Mouse (Mus musculus) neural tube, embryonic 15.5 days (tissue): ENCODE data around the gene Gm10447. TPM values are rescaled to one million over a fixed set of nuclear protein-coding genes. Genes with fewer than 3 reads are reported as not detected.

Experiments used
- ATAC-seq: fragments of 200-750 bp; cut with Nextera tagmentation; 2 replicates; pipeline ENCODE4 v1.8.0; 2017; ENCODE audit warnings: mild to moderate bottlenecking, moderate TSS enrichment, moderate library complexity; ENCODE audit not compliant: low FRiP score
- H3K27ac ChIP-seq: fragments of 300-500 bp; sonication (generic); replicated peaks from 2 replicates; pipeline ENCODE4 v1.5.1; 2015; ENCODE audit warnings: mild to moderate bottlenecking, inconsistent platforms
- H3K27me3 ChIP-seq: fragments of 300-500 bp; sonication (generic); replicated peaks from 2 replicates; pipeline ENCODE4 v1.6.1; 2015; ENCODE audit warnings: inconsistent platforms
- H3K36me3 ChIP-seq: fragments of 300-500 bp; sonication (generic); 2 replicates; pipeline ENCODE4 v1.6.1; 2015; ENCODE audit warnings: inconsistent platforms
- H3K4me1 ChIP-seq: fragments of 300-500 bp; sonication (generic); 2 replicates; pipeline ENCODE4 v1.6.1; 2015; ENCODE audit warnings: inconsistent platforms
- H3K4me2 ChIP-seq: fragments of 300-500 bp; sonication (generic); 2 replicates; pipeline ENCODE4 v1.6.1; 2015; ENCODE audit warnings: inconsistent platforms, mild to moderate bottlenecking, moderate library complexity
- H3K4me3 ChIP-seq: fragments of 300-500 bp; sonication (generic); replicated peaks from 2 replicates; pipeline ENCODE4 v1.5.1; 2015; ENCODE audit warnings: mild to moderate bottlenecking, inconsistent platforms
- H3K9ac ChIP-seq: fragments of 300-500 bp; sonication (generic); replicated peaks from 2 replicates; pipeline ENCODE4 v1.6.1; 2015; ENCODE audit warnings: mild to moderate bottlenecking, inconsistent platforms
- H3K9me3 ChIP-seq: fragments of 300-500 bp; sonication (generic); replicated peaks from 2 replicates; pipeline ENCODE4 v1.6.1; 2016; ENCODE audit warnings: inconsistent platforms
- WGBS: fragments of 180-500 bp; shearing (Covaris S2); methylation state at CpG from one replicate; pipeline ENCODE4 v1.1.7; 2015; ENCODE audit warnings: mixed read lengths; 5-methylcytosine and 5-hydroxymethylcytosine counted together
- microRNA-seq: library from miRNA; unstranded; fragments of <30 nt; microRNA quantifications from one replicate; pipeline ENCODE4, GENCODE M21; 2017
- polyA plus RNA-seq: library from polyadenylated mRNA; unstranded; fragments of >200 nt; fragmentation: Nextera tagmentation; extraction: Ambion mirVana; gene quantifications from 2 replicates; pipeline ENCODE4 v1.2.1, GENCODE M21; 2015

The Gm10447 gene
- polyA plus RNA-seq, 1 experiment from 2014 or later = not detected

GRCm38 (mm10) chr11:53418048-53418447, 38.9 kb downstream of the Gm10447 start:
- Histone ChIP-seq H3K4me2 (no peak overlapping the region), H3K27ac (no peak overlapping the region), H3K9ac (no peak overlapping the region), H3K4me3 (no peak overlapping the region), H3K9me3 (no peaks in the 10 kb centered on the region), H3K27me3 (no peaks in the 10 kb centered on the region), H3K36me3 (peaks cover 71% of the 10 kb centered on the region), H3K4me1 (no peaks in the 10 kb centered on the region)
- no peak for ATAC-seq

DNA sequence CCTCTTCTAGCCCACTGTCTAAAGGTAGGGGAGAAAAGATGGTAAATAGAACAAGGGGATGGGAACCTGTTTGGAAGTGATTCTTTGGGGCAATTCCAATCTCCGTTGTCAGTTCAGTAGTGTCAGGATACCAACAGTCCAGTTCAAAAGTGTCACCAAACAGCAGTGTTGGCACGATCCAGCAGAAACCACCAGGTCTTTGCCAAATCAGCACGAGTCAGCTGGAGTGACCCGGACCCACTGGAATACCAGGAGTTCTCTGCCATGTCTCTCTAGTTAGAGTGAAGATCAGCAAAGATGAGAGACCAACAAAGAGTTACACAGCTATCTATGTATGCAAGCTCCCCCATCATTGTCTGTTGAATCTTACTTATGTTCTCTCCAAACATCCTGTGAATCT, 43.0 kb downstream of the Gm10447 start:
- Histone ChIP-seq H3K9ac (no peak overlapping the region), H3K4me3 (no peak overlapping the region), H3K27ac (no peak overlapping the region), H3K4me1 (no peaks in the 10 kb centered on the region), H3K27me3 (no peaks in the 10 kb centered on the region), H3K36me3 (peaks cover 84% of the 10 kb centered on the region), H3K4me2 (no peak overlapping the region), H3K9me3 (no peaks in the 10 kb centered on the region)
- 95% methylated on average over 4 of the region's 4 CpGs for WGBS
- ATAC-seq = no peak

GRCm38 (mm10) chr11:53411738-53412137, 45.2 kb downstream of the Gm10447 start:
- H3K36me3 ChIP-seq = peaks cover 82% of the 10 kb centered on the region
- no peak for ATAC-seq

More at GRCm38 (mm10) chr11:53411738-53412137, 45.2 kb downstream of the Gm10447 start:
- Histone ChIP-seq H3K4me3 (no peak overlapping the region), H3K4me1 (no peaks in the 10 kb centered on the region), H3K9ac (no peak overlapping the region), H3K4me2 (no peak overlapping the region), H3K27me3 (no peaks in the 10 kb centered on the region), H3K9me3 (no peaks in the 10 kb centered on the region), H3K27ac (no peak overlapping the region)

Small RNA genes within 50 kb of the gene (microRNA-seq; reads per million reads assigned to microRNA genes)
- not detected for gene Mir6920

Other genes starting within 250 kb of the Gm10447 start
- 43.5 and 54.6 TPM in 2 replicates for gene Hspa4, start 156.7 kb downstream of the Gm10447 start, polyA plus RNA-seq
- gene Zcchc10, start 132.4 kb downstream of the Gm10447 start, polyA plus RNA-seq = 15.3 and 15.7 TPM in 2 replicates
- 35.5 and 40.1 TPM in 2 replicates for gene Aff4, start 106.3 kb downstream of the Gm10447 start, polyA plus RNA-seq
- gene Leap2, start 33.9 kb downstream of the Gm10447 start, polyA plus RNA-seq = 0.51 TPM in 1 of 2 replicates, not detected in the other
- 796 and 911 TPM in 2 replicates for gene Uqcrq, start 26.3 kb downstream of the Gm10447 start, polyA plus RNA-seq
- 2.4 and 2.9 TPM in 2 replicates for gene Gdf9, start 26.1 kb downstream of the Gm10447 start, polyA plus RNA-seq
- 3.4 and 4.1 TPM in 2 replicates for gene Shroom1, start 95 bp upstream of the Gm10447 start, polyA plus RNA-seq
- gene Gm9837, start 13.4 kb upstream of the Gm10447 start, polyA plus RNA-seq = not detected in 2 replicates
- 0.27 TPM in 1 of 2 replicates, not detected in the other for gene Gm9945, start 23.1 kb upstream of the Gm10447 start, polyA plus RNA-seq
- 1.4 and 1.6 TPM in 2 replicates for gene Sowaha, start 23.2 kb upstream of the Gm10447 start, polyA plus RNA-seq
- gene Sept8, start 62.1 kb upstream of the Gm10447 start, polyA plus RNA-seq = 23.3 and 26.2 TPM in 2 replicates
- 275 and 338 TPM in 2 replicates for gene Kif3a, start 110.3 kb upstream of the Gm10447 start, polyA plus RNA-seq
- 5.0 and 5.4 TPM in 2 replicates for gene Il4, start 161.6 kb upstream of the Gm10447 start, polyA plus RNA-seq
- gene Il13, start 177.6 kb upstream of the Gm10447 start, polyA plus RNA-seq = 0.20 TPM in 1 of 2 replicates, not detected in the other